Mouse (Mus musculus) forebrain, embryonic 11.5 days (tissue): ENCODE data around the gene Pld1. TPM values are rescaled to one million over a fixed set of nuclear protein-coding genes. Genes with fewer than 3 reads are reported as not detected.

Experiments
- ATAC-seq: fragments of 200-750 bp; cut with Nextera tagmentation; replicated peaks from 2 replicates; pipeline ENCODE4 v1.8.0; 2017; ENCODE audit warnings: moderate TSS enrichment; ENCODE audit not compliant: low FRiP score
- DNase-seq: peaks from one replicate; pipeline ENCODE4 v3.0.0-alpha.2; 2017; ENCODE audit warnings: low spot score
- H3K27ac ChIP-seq: fragments of 300-500 bp; sonication (generic); 2 replicates; pipeline ENCODE4 v1.5.1; 2014; ENCODE audit warnings: low read depth, low read length
- H3K27me3 ChIP-seq: fragments of 300-500 bp; sonication (generic); 2 replicates; pipeline ENCODE4 v1.6.1; 2014; ENCODE audit warnings: mild to moderate bottlenecking, low read length, mixed read lengths; ENCODE audit not compliant: control insufficient read depth, insufficient read depth
- H3K36me3 ChIP-seq: fragments of 300-500 bp; sonication (generic); 2 replicates; pipeline ENCODE4 v1.6.1; 2014; ENCODE audit warnings: mild to moderate bottlenecking, low read length, moderate library complexity, mixed read lengths; ENCODE audit not compliant: control insufficient read depth, insufficient read depth
- H3K4me1 ChIP-seq: fragments of 300-500 bp; sonication (generic); replicated peaks from 2 replicates; pipeline ENCODE4 v1.6.1; 2014; ENCODE audit warnings: low read length, mixed read lengths; ENCODE audit not compliant: control insufficient read depth, insufficient read depth
- H3K4me2 ChIP-seq: fragments of 300-500 bp; sonication (generic); 2 replicates; pipeline ENCODE4 v1.6.1; 2014; ENCODE audit warnings: low read depth, mild to moderate bottlenecking, low read length, moderate library complexity, mixed read lengths; ENCODE audit not compliant: severe bottlenecking
- H3K4me3 ChIP-seq: fragments of 300-500 bp; sonication (generic); 2 replicates; pipeline ENCODE4 v1.5.1; 2014; ENCODE audit warnings: low read depth, low read length
- H3K9ac ChIP-seq: fragments of 300-500 bp; sonication (generic); 2 replicates; pipeline ENCODE4 v1.6.1; 2014; ENCODE audit warnings: low read length
- H3K9me3 ChIP-seq: fragments of 300-500 bp; sonication (generic); 2 replicates; pipeline ENCODE4 v1.6.1; 2016; ENCODE audit warnings: low read length, mixed read lengths; ENCODE audit not compliant: control insufficient read depth
- WGBS: fragments of 180-500 bp; shearing (Covaris S2); extraction: QIAGEN DNeasy Blood & Tissue Kit; methylation state at CpG from one replicate; pipeline ENCODE4 v1.1.7; 2014; 5-methylcytosine and 5-hydroxymethylcytosine counted together
- polyA plus RNA-seq: library from polyadenylated mRNA; unstranded; fragments of >200 nt; fragmentation: Nextera tagmentation; extraction: Ambion mirVana; gene quantifications from 2 replicates; pipeline ENCODE4 v1.2.1, GENCODE M21; 2014

The Pld1 gene
- polyA plus RNA-seq, 1 experiment from 2014 or later: 4.6 TPM

DNA sequence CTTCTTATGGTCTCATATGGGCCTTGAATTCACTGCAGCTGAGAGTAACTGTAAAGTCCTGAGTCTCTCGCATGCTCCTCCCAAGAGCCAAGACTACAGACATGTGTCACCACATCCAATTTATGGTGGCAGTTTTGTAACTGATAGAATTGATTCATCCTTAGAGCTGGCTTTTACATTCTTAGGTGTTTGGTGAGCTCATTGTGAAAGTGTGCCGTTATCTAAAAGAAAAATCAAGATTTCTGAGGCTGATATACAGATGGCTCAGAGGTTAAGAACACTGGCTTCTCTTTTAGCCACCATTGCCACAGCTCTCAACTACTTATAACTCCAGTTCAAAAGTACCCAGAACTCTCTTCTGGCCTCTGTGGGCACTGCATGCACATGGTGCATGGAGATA is 12.2 kb downstream of the Pld1 start:
- Histone ChIP-seq H3K9me3 (no peaks in the 10 kb centered on the region), H3K36me3 (no peaks in the 10 kb centered on the region), H3K4me3 (no peak overlapping the region), H3K4me1 (no peaks in the 10 kb centered on the region), H3K27ac (no peak overlapping the region), H3K4me2 (no peak overlapping the region), H3K9ac (no peak overlapping the region), H3K27me3 (no peaks in the 10 kb centered on the region)
- WGBS: 92% methylated on average over 2 of the region's 2 CpGs
- ATAC-seq (no peak), DNase-seq (no peak)

DNA sequence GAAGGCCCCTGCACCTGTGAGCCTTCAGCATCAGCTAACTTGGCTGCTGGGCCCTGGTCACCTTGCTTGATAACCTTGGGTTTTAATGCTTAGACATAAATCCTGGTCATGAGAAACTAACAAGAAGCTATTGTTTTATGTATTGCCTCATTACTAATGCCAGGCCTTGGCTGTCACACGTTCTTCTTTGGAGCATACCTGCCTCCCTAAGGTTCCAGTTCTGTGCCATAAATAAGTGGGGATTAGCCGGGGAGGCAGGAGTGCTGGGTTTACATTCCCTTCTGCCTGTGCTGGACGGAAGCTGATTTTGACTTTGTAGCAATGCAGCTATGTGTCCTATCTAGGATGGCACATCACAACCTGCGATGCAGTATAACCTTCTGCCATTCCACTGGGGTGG is 13.2 kb downstream of the Pld1 start:
- Histone ChIP-seq H3K4me1 (no peaks in the 10 kb centered on the region), H3K9ac (no peak overlapping the region), H3K9me3 (no peaks in the 10 kb centered on the region), H3K4me2 (no peak overlapping the region), H3K27ac (no peak overlapping the region), H3K36me3 (no peaks in the 10 kb centered on the region), H3K4me3 (no peak overlapping the region), H3K27me3 (no peaks in the 10 kb centered on the region)
- ATAC-seq (no peak), DNase-seq (no peak)
- 93% methylated on average over 4 of the region's 4 CpGs for WGBS

DNA sequence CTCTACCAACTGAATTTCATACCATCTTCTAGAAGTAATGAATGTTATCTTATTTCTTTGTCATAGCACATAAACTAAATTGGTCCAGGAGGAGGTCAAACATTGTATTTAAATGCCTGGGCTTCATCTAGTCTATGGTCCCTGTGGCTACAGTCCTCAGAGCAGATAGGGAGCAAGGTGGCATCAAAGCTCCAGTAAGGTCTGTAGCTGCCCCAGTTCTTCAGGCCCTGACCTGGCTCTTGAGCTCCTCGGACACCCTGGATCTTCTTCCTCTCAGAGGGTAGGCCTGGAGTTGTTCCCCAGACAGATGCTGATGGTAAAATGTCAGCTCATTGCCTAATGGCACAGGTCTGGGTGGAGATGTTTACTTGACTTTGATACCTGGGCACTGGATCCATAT is 17.5 kb downstream of the Pld1 start:
- WGBS: 93% methylated on average over 1 of the region's 1 CpGs
- no peak overlapping the region for H3K27ac ChIP-seq

DNA sequence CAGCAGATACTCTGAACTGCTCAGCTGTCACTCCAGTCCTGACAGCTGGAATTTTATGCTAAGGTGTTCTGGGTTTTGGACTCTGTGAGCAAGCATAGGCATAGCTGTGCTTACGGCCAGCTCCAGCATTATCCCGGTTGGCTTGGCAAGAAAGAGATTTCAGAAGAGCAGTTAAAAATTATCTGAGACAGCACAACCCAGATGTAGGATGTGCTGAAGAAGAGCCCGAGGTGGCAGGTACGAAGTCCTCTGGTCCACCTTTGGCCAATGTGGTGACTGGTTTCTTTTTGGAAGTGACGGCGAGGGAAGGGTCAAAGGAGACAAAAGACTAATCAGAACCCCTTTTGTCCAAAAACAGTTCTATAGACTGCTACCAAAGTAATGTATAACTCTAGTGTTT is 20.7 kb downstream of the Pld1 start:
- H3K27ac ChIP-seq: no peak overlapping the region
- no peaks in the 10 kb centered on the region for H3K27me3 ChIP-seq
- no peak overlapping the region for H3K4me3 ChIP-seq
- H3K4me1 ChIP-seq: no peaks in the 10 kb centered on the region; the same call in 1 of the 2 replicates
- H3K9ac ChIP-seq: no peak overlapping the region
- H3K9me3 ChIP-seq: no peaks in the 10 kb centered on the region
- H3K4me2 ChIP-seq: no peak overlapping the region
- H3K36me3 ChIP-seq: no peaks in the 10 kb centered on the region
- 84% methylated on average over 6 of the region's 6 CpGs for WGBS
- DNase-seq (no peak), ATAC-seq (no peak)

More for the DNA sequence above, 17.5 kb downstream of the Pld1 start:
- Histone ChIP-seq H3K9ac (no peak overlapping the region), H3K4me2 (no peak overlapping the region), H3K27me3 (no peaks in the 10 kb centered on the region), H3K36me3 (no peaks in the 10 kb centered on the region), H3K4me1 (no peaks in the 10 kb centered on the region), H3K9me3 (no peaks in the 10 kb centered on the region), H3K4me3 (no peak overlapping the region)
- no peak for ATAC-seq
- DNase-seq: no peak

DNA sequence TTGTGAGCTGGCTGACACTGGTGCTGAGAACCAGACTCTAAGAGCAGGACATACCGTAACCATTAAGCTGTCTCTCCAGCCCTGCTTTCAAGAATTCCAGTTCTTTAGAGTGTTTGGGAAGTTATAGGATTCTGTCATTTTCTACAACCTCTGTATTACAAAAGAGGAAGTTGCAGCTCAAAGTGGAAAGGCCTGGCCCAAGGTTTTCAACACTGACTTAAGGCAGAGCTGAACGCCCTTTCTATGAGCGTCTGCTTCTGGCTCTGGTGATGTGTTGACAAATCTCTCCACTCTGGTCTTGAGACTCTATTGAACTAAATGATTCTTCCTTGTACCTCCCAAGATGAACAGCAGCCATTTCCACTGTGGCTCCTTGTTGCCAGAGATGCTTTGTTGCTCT is 22.7 kb downstream of the Pld1 start:
- Histone ChIP-seq H3K9me3 (no peaks in the 10 kb centered on the region), H3K9ac (no peak overlapping the region), H3K36me3 (no peaks in the 10 kb centered on the region), H3K4me1 (no peaks in the 10 kb centered on the region; the same call in 1 of the 2 replicates), H3K27ac (no peak overlapping the region), H3K4me3 (no peak overlapping the region), H3K4me2 (no peak overlapping the region), H3K27me3 (no peaks in the 10 kb centered on the region)
- ATAC-seq (no peak), DNase-seq (no peak)
- WGBS: 94% methylated on average over 3 of the region's 3 CpGs

DNA sequence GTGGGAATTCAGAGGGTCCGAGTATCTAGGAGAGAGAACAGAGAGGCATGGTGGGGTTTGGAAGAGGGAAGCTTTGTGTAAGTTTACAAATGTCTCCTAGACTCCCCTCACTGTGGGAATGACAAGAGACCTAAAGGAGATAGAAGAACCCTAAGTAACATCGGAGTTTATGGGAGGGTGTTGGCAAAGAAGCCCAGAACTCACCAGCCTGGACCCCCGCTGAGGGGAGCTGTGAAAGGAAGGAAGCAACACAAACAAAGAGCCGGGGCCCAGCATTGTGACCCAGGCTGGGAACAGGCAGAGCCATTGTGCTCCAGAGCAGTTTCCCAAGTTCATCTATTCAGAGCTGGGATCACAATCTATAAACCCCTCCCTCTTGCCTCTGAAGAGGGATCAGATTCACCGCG is 25.3 kb downstream of the Pld1 start:
- ATAC-seq (0 out of 2 replicates have a peak, but pooled peaks have one; percentile 36), DNase-seq (no peak)
- Histone ChIP-seq H3K27ac (no peak overlapping the region), H3K9me3 (no peaks in the 10 kb centered on the region), H3K4me1 (no peaks in the 10 kb centered on the region; the same call in 1 of the 2 replicates), H3K4me2 (no peak overlapping the region), H3K36me3 (no peaks in the 10 kb centered on the region), H3K4me3 (no peak overlapping the region), H3K9ac (no peak overlapping the region), H3K27me3 (no peaks in the 10 kb centered on the region)
- 19% methylated on average over 6 of the region's 6 CpGs for WGBS

DNA sequence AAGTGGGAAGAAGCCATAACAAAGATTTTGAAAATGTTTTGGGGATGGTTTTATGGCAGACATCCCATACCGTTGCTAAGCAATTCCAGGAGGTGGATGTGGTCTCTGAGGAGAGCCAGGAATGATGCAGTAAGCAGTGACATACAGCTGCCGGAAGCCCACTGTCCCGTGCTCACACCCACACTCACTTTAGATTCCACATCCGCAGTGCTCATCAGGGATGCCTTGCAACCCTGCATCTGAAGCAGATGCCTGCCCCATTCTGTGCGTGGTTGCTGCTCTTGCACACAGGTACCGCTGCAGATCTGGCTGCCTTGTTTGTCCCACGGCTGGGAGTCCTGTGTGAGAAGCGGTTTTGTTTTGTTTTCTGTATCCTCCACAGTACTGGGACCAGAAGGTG is 30.2 kb downstream of the Pld1 start:
- Histone ChIP-seq H3K27me3 (no peaks in the 10 kb centered on the region), H3K9me3 (no peaks in the 10 kb centered on the region), H3K4me3 (no peak overlapping the region), H3K27ac (no peak overlapping the region), H3K4me1 (no peaks in the 10 kb centered on the region; the same call in 1 of the 2 replicates), H3K9ac (no peak overlapping the region), H3K36me3 (no peaks in the 10 kb centered on the region), H3K4me2 (no peak overlapping the region)
- ATAC-seq (no peak), DNase-seq (no peak)
- 88% methylated on average over 8 of the region's 8 CpGs for WGBS

DNA sequence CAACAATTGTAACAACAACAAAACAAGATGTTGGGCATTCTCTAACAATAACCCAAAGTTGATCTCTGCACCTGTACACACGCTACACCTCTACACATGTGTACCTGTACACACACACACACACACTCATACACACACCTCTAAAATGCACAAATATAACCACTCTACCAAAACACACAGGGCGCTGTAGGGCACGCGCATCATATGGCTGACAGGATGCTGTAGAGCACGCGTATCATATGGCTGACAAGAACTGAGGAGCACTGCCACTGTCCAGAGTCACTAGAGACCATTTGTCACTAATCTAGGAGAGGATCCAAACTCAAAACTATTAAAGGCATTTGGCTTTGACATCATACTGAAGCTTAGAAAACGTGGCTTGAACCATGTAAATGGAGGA is 35.4 kb downstream of the Pld1 start:
- H3K4me1 ChIP-seq: no peaks in the 10 kb centered on the region
- DNase-seq (no peak), ATAC-seq (no peak)
- H3K4me3 ChIP-seq: no peak overlapping the region
- WGBS: 92% methylated on average over 7 of the region's 7 CpGs
- H3K4me2 ChIP-seq: no peak overlapping the region
- H3K27me3 ChIP-seq: no peaks in the 10 kb centered on the region
- H3K36me3 ChIP-seq: no peaks in the 10 kb centered on the region
- no peak overlapping the region for H3K27ac ChIP-seq
- H3K9ac ChIP-seq: no peak overlapping the region
- H3K9me3 ChIP-seq: no peaks in the 10 kb centered on the region

DNA sequence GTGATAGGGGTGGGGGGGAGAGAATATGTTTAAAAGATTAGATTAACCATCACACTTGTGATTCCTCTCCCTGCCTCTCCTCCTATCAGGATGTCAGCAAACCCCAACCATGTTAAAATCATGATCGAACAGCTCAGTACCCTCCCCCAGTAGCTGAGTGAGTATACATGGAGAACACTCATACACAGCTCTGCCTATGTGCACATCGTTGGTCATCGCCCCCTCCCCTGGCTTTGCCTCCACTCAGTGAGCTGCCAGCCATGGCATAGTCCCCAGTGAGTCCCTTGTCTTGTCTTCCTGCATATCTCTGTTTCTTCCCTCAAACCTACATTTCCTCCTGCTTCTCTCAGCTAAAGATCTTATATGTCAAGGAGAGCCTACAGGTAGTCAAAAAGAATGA is 36.5 kb downstream of the Pld1 start:
- H3K27me3 ChIP-seq: no peaks in the 10 kb centered on the region
- H3K9me3 ChIP-seq: no peaks in the 10 kb centered on the region
- no peak overlapping the region for H3K4me2 ChIP-seq
- no peak overlapping the region for H3K27ac ChIP-seq
- DNase-seq (no peak), ATAC-seq (no peak)
- H3K4me1 ChIP-seq: no peaks in the 10 kb centered on the region
- H3K4me3 ChIP-seq: no peak overlapping the region
- WGBS: 97% methylated on average over 3 of the region's 3 CpGs
- H3K36me3 ChIP-seq: no peaks in the 10 kb centered on the region
- H3K9ac ChIP-seq: no peak overlapping the region
